Mouse (Mus musculus): ENCODE measurements around the gene Vmn1r1.
"Not testable (repeated sequence)": the region's sequence is repeated elsewhere in the genome, so short reads cannot be mapped to it uniquely, and the experiment has no call there.

Gene Vmn1r1

GRCm38 (mm10) chr1:182164386-182164785 is at the start of gene Vmn1r1:
TSS of gene Vmn1r1 (minus strand) at chr1:182164486.
- DNase-seq: no peak

GRCm38 (mm10) chr1:182210322-182210721 is 46.0 kb upstream of the Vmn1r1 start:
- DNase-seq: no peak

DNA sequence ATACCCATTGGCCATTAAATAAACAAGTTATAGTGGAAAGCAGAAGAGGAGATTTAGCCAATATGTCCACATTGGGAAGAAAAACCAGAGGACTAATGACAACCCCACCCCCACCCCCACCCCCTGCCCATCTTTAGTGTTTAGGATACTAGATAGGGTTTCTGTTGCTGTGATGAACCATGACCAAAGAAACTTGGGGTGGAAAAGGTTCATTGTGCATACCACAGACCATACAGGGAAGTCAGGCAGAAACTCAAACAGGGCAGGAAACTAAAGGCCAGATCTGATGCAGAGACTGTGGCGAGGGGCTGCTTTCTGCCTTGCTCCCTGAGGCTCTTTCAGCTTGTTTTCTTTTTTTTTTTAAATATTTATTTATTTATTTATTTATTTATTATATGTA is 28.3 kb upstream of the Vmn1r1 start:
- no peak for DNase-seq

DNA sequence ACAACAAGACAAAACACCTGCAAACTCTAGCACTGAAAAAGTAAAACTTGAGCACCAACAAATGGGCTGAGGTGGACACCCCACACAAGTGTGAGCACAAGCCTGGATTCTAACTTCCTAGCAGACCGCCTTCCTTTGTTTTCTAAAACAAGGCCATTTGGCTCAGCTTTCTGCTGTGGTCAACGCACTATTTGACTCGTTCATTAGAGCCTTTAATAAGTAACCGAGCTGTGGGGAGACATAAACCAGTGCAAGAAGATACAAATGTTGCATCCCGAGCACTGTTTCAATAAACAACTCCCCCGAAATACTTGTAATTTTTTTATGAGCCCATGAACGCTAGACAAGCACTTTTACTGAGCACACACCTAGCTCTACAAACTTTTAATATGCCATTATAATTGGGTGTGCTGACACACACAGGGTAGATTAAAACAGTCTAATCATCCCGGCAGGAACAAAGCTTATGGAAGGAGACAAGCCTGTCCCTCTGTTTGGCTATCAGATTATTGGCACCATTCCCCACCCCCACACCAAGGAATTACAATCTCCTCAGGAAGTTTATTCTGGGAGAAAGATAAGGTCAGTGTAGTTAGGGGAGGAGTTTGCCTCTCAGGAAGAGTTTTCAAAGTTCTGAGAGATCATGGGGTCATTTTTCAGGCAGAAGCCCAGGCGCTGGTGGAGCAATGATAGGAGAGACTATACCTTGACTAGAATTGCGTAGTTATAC is 27.7 kb upstream of the Vmn1r1 start:
- peak; percentile 89 for DNase-seq

- no peak for DNase-seq
Observed at GRCm38 (mm10) chr1:182191181-182191580, 26.9 kb upstream of the Vmn1r1 start.

GRCm38 (mm10) chr1:182189669-182190440 is 25.6 kb upstream of the Vmn1r1 start:
- DNase-seq: no peak

GRCm38 (mm10) chr1:182182449-182182848 is 18.2 kb upstream of the Vmn1r1 start:
- not testable (repeated sequence) for DNase-seq

GRCm38 (mm10) chr1:182181456-182182305 is 17.4 kb upstream of the Vmn1r1 start:
- DNase-seq: no peak

GRCm38 (mm10) chr1:182176985-182177384 is 12.7 kb upstream of the Vmn1r1 start:
- DNase-seq: not testable (repeated sequence)

DNA sequence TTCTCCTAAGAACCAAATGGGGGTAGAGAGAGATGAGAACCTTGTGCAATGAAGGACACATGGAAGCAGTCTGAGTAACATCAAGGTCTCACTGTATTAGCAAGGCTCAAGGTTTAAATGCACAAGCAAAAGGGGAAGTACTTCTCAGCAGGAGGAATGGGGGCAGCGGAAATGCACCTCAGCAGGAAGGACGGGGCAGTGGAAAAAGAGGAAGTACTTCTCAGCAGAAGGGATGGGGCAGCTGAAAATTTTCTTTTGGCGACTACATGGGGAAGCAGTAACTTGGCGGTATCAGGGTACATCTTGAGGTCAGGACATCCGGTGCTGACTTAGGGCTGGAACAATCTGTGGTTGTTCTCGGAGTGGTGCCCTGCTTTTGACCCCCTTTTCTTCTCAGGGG is 5.9 kb upstream of the Vmn1r1 start:
- not testable (repeated sequence) for DNase-seq

DNA sequence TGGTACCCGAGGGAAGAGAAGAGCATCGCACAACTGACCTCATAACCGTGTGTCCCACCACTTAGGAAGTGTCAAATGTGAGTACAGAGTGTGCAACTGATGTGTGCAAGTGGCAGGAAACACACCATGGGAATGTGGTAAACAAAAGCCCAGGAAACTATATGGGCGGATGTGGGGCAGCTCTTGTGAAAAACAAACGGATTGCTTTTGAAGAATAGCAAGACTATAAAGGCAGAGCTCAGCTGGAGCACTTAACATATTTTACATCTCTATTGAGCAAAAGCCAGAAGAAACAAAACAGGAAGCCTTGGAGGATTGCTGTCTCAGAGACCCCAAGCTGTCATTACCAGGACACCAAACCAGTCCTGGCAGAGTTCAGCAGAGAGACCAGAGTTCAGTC is 1.3 kb downstream of the Vmn1r1 start:
- DNase-seq: no peak

GRCm38 (mm10) chr1:182159575-182159974 is 4.7 kb downstream of the Vmn1r1 start:
- no peak for DNase-seq

GRCm38 (mm10) chr1:182157734-182158133 is 6.6 kb downstream of the Vmn1r1 start:
- no peak for DNase-seq

DNA sequence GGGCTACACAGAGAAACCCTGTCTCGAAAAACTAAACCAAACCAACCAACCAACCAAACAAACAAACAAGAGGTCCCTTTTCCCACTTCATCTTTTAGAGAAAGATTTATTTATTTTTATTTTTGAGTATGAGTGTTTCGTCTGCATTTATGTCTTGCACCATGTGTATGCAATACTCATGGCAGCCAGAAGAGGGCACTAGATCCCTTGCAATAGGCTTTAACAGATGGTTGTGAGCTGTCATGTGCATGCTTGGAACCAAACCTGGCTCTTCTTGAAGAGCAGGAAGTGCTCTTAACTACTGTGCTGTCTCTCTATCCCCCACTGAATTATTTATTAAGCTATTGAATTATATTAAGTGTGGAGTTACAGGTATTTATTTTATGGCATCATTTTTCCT is 14.3 kb downstream of the Vmn1r1 start:
- no peak for DNase-seq

GRCm38 (mm10) chr1:182148864-182149514 is 15.3 kb downstream of the Vmn1r1 start:
- DNase-seq: no peak

DNA sequence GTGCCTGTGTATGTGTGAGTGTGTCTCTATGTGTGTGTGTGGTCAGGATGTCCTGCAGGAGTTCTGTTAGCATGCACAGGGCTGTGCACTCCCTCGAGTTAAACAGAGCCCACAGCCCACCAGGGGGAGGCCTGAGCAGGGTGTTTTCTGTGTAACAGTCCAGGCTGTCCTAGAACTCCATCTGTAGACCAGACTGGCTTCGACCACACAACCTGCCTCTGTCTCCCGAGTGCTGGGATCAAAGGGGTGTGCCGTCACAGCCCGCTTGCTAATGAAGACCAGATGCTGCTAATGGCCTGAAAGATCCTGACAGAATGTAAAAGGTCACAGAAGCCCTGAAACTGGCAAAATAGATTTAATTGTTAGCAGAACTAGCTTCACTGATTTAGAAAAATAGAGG is 18.7 kb downstream of the Vmn1r1 start:
- no peak for DNase-seq

- no peak for DNase-seq
Observed at GRCm38 (mm10) chr1:182143288-182143687, 21.0 kb downstream of the Vmn1r1 start.

DNA sequence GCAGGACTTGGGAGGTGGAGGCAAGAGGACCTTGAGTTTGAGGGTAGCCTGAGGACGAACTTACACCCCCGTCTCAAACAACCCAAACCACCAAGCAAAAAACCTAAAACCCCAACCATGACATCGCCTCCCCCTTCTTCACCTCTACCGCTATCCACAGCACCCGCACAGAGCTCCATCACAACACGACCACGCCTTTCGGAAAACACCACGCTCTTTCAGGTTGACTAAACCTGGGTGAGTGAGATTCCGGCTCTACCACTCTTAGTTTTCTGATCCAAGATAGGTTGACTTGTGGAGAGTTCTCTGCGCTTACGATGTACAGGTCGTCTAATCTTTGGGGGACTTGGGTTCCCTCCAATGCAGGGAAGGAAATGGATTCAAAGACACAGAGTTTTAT is 21.6 kb downstream of the Vmn1r1 start:
- no peak for DNase-seq

DNA sequence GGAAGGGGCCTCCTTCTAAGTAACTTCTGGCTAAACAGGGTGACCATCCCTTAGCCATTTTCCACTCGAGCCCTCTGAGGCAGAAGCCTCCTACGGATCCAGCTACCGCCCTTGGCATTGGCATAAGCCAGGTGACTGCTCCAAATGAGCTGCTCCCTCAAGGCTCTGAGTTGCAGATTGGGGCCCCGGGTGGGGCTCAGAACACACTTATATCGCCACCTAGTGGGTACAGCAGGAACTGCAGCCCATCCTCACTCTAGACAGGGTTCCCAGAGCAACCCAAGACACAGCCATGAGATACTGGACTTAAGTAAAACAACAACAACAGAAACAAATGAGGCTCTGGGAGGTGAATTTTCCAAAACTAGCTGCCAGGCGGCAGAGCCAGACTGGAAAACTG is 23.9 kb downstream of the Vmn1r1 start:
- peak; percentile 96 for DNase-seq

- DNase-seq: no peak
Observed at GRCm38 (mm10) chr1:182139937-182140336, 24.3 kb downstream of the Vmn1r1 start.

GRCm38 (mm10) chr1:182138172-182138571 is 26.1 kb downstream of the Vmn1r1 start:
- DNase-seq: no peak

GRCm38 (mm10) chr1:182137204-182138125 is 26.8 kb downstream of the Vmn1r1 start:
- DNase-seq: no peak

All from heart, adult 11 months (tissue).